Mouse (Mus musculus) heart, embryonic 11.5 days (tissue): Measurements from ENCODE around the gene Pgap1. TPM values are rescaled to one million over a fixed set of nuclear protein-coding genes. Genes with fewer than 3 reads are reported as not detected.

Source experiments
- ATAC-seq: fragments of 200-750 bp; cut with Nextera tagmentation; replicated peaks from 2 replicates; pipeline ENCODE4 v1.8.0; 2017; ENCODE audit warnings: moderate library complexity; ENCODE audit not compliant: insufficient number of reproducible peaks, low FRiP score, low TSS enrichment
- H3K27ac ChIP-seq: fragments of 300-500 bp; sonication (generic); 2 replicates; pipeline ENCODE4 v1.5.1; 2014; ENCODE audit warnings: mild to moderate bottlenecking, low read depth, low read length
- H3K27me3 ChIP-seq: fragments of 300-500 bp; sonication (generic); 2 replicates; pipeline ENCODE4 v1.6.1; 2014; ENCODE audit warnings: mild to moderate bottlenecking, low read length, mixed read lengths; ENCODE audit not compliant: control insufficient read depth, insufficient read depth
- H3K36me3 ChIP-seq: fragments of 300-500 bp; sonication (generic); 2 replicates; pipeline ENCODE4 v1.6.1; 2014; ENCODE audit warnings: mild to moderate bottlenecking, low read length, moderate library complexity, mixed read lengths; ENCODE audit not compliant: control insufficient read depth, insufficient read depth
- H3K4me1 ChIP-seq: fragments of 300-500 bp; sonication (generic); 2 replicates; pipeline ENCODE4 v1.6.1; 2014; ENCODE audit warnings: low read length; ENCODE audit not compliant: control insufficient read depth, insufficient read depth
- H3K4me2 ChIP-seq: fragments of 300-500 bp; sonication (generic); 2 replicates; pipeline ENCODE4 v1.6.1; 2014; ENCODE audit warnings: mild to moderate bottlenecking, moderate library complexity
- H3K4me3 ChIP-seq: fragments of 300-500 bp; sonication (generic); 2 replicates; pipeline ENCODE4 v1.5.1; 2014; ENCODE audit warnings: low read depth, low read length
- H3K9ac ChIP-seq: fragments of 300-500 bp; sonication (generic); 2 replicates; pipeline ENCODE4 v1.6.1; 2014; ENCODE audit warnings: mild to moderate bottlenecking, low read depth, low read length, moderate library complexity
- H3K9me3 ChIP-seq: fragments of 300-500 bp; sonication (generic); replicated peaks from 2 replicates; pipeline ENCODE4 v1.6.1; 2016; ENCODE audit warnings: low read length; ENCODE audit not compliant: control insufficient read depth
- WGBS: fragments of 180-500 bp; shearing (Covaris S2); extraction: QIAGEN DNeasy Blood & Tissue Kit; methylation state at CpG from one replicate; pipeline ENCODE4 v1.1.7; 2014; ENCODE audit not compliant: insufficient replicate concordance; 5-methylcytosine and 5-hydroxymethylcytosine counted together
- polyA plus RNA-seq: library from polyadenylated mRNA; unstranded; fragments of >200 nt; fragmentation: Nextera tagmentation; extraction: Ambion mirVana; gene quantifications from 2 replicates; pipeline ENCODE4 v1.2.1, GENCODE M21; 2014

Gene Pgap1
- polyA plus RNA-seq, 1 experiment from 2014 or later, result 6.0 TPM

DNA sequence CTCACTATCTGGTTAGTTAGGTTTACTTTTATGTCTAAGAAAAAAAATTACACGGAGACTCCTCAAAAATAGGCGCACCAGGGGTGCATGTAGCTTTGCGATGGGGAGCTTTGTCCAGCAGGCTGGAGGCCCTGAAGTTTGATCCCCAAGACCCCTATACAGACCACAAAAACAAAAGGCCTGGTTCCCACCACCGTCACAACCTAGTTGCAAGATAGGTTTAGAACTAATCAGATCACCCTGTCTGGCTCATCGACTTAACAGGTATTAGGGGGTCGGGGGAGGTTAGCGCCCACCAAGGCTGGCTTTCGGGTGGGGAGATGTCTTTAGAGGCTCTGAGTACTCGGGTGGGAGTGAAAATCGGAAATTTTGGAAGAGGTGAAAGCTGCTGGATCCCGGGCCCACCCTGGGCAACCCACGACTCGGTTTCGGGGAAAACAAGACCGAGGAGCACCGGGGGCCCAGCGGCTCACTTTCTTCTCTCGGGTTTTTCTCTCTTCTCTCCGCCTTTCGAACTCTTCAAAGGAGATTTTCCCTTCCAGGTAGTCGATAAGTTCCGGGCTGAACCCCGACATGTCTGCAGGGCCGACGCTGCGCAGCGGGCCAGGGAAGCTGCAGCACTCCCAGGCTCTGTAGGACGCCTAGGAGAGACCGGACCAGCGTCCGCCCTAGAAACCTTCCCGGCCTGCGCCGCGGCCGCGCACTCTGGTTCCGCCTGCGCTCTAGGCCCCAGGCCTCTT is 119.0 kb downstream of the Pgap1 start, which contains the start of gene Gtf3c3:
Gene Gtf3c3 (minus strand): TSS at position 632 of the 740 bp plus-strand sequence.
- no peaks in the 10 kb centered on the region for H3K36me3 ChIP-seq
- no peak within 1 kb of the TSS; the same call in 1 of the 2 replicates for H3K27ac ChIP-seq
- H3K4me1 ChIP-seq, result no peaks in the 10 kb centered on the region
- peak within 1 kb of the TSS; percentile 89 for H3K4me3 ChIP-seq
- no peaks in the 10 kb centered on the region for H3K27me3 ChIP-seq
- 3% methylated on average over 39 of the region's 39 CpGs for WGBS
- H3K9me3 ChIP-seq, result no peaks in the 10 kb centered on the region
- peak; percentile 84; the same call in 1 of the 2 replicates for ATAC-seq
- peak within 1 kb of the TSS; percentile 93 for H3K9ac ChIP-seq
- peak within 1 kb of the TSS; percentile 77 for H3K4me2 ChIP-seq

Other genes starting within 250 kb of the Pgap1 start
- 21.9 and 22.4 TPM in 2 replicates for gene Gtf3c3, start 118.7 kb downstream of the Pgap1 start, polyA plus RNA-seq